Mouse (Mus musculus): Measurements from ENCODE around the gene Dag1. TPM values are rescaled to one million over a fixed set of nuclear protein-coding genes. Genes with fewer than 3 reads are reported as not detected.

Gene Dag1
- polyA plus RNA-seq, 1 experiment from 2014 or later = 170 TPM

- Histone ChIP-seq H3K27ac (no peak overlapping the region), H3K4me3 (replicated peaks; ENCODE audit: low read depth, low read length) (no peak overlapping the region), H3K36me3 (ENCODE audit: insufficient read depth, low read length) (no peaks in the 10 kb centered on the region), H3K4me1 (replicated peaks; ENCODE audit: insufficient read depth, low read length) (no peaks in the 10 kb centered on the region), H3K9me3 (replicated peaks; ENCODE audit: low read length) (no peaks in the 10 kb centered on the region), H3K27me3 (ENCODE audit: insufficient read depth, low read length) (no peaks in the 10 kb centered on the region), H3K4me2 (ENCODE audit: low read length) (no peak overlapping the region), H3K9ac (ENCODE audit: low read depth, low read length) (no peak overlapping the region)
- DNase-seq (ENCODE audit: low spot score) (no peak), ATAC-seq (replicated peaks; ENCODE audit: low FRiP score, low read depth) (no peak)
- no peak for TF ChIP-seq CTCF (IDR thresholded peaks at IDR 0.05; ENCODE audit: low read depth)
- 84% methylated on average over 6 of the region's 6 CpGs for WGBS
Observed at GRCm38 (mm10) chr9:108157451-108157850, 106.3 kb downstream of the Dag1 start.

DNA sequence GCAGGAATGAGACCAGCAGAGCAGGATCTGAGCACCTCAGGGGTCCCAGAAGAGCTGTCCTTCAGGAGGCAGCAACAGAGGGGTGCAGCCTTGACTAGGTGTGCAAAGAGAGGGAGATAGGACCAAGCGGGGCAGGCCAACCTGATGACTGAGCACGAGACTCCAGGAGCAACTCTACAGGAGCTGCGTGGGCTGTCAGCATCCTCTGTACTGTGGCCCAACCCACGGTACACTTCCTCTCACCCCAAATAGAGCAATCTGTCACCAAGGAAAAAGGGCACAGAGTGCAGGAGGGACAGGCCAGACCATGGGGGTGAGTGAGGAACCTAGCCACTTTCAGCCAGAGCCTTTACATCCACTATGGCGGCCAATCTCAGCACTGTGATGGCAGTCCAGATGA is 107.0 kb downstream of the Dag1 start:
- no peaks in the 10 kb centered on the region for H3K36me3 ChIP-seq (ENCODE audit: insufficient read depth, low read length)
- ATAC-seq (replicated peaks; ENCODE audit: low FRiP score, low read depth) = no peak
- WGBS = 68% methylated on average over 5 of the region's 5 CpGs
- H3K27me3 ChIP-seq (ENCODE audit: insufficient read depth, low read length) = no peaks in the 10 kb centered on the region
- no peak for TF ChIP-seq CTCF (IDR thresholded peaks at IDR 0.05; ENCODE audit: low read depth)
- no peak overlapping the region for H3K4me3 ChIP-seq (replicated peaks; ENCODE audit: low read depth, low read length)
- H3K9me3 ChIP-seq (replicated peaks; ENCODE audit: low read length) = no peaks in the 10 kb centered on the region
- H3K9ac ChIP-seq (ENCODE audit: low read depth, low read length) = no peak overlapping the region
- no peaks in the 10 kb centered on the region for H3K4me1 ChIP-seq (replicated peaks; ENCODE audit: insufficient read depth, low read length)
- DNase-seq (ENCODE audit: low spot score) = no peak
- no peak overlapping the region for H3K4me2 ChIP-seq (ENCODE audit: low read length)
- no peak overlapping the region for H3K27ac ChIP-seq

- TF ChIP-seq CTCF (IDR thresholded peaks at IDR 0.05; ENCODE audit: low read depth) = no peak
- Histone ChIP-seq H3K4me1 (replicated peaks; ENCODE audit: insufficient read depth, low read length) (no peaks in the 10 kb centered on the region), H3K4me2 (ENCODE audit: low read length) (no peak overlapping the region), H3K36me3 (ENCODE audit: insufficient read depth, low read length) (no peaks in the 10 kb centered on the region), H3K4me3 (replicated peaks; ENCODE audit: low read depth, low read length) (no peak overlapping the region), H3K27me3 (ENCODE audit: insufficient read depth, low read length) (no peaks in the 10 kb centered on the region), H3K27ac (no peak overlapping the region), H3K9ac (ENCODE audit: low read depth, low read length) (no peak overlapping the region), H3K9me3 (replicated peaks; ENCODE audit: low read length) (no peaks in the 10 kb centered on the region)
- no peak for DNase-seq (ENCODE audit: low spot score)
- WGBS = 83% methylated on average over 12 of the region's 12 CpGs
- no peak for ATAC-seq (replicated peaks; ENCODE audit: low FRiP score, low read depth)
Observed at GRCm38 (mm10) chr9:108154814-108155213, 108.9 kb downstream of the Dag1 start.

Other genes starting within 250 kb of the Dag1 start
- gene Gmppb, start 214.7 kb downstream of the Dag1 start, polyA plus RNA-seq (2015; fragmentation: Nextera tagmentation; extraction: Ambion mirVana) = 23.2 and 27.2 TPM in 2 replicates
- 1.4 and 1.6 TPM in 2 replicates for gene Amigo3, start 210.8 kb downstream of the Dag1 start, polyA plus RNA-seq (2015; fragmentation: Nextera tagmentation; extraction: Ambion mirVana)
- 0.09 and 0.39 TPM in 2 replicates for gene Mst1, start 183.5 kb downstream of the Dag1 start, polyA plus RNA-seq (2015; fragmentation: Nextera tagmentation; extraction: Ambion mirVana)
- gene Rnf123, start 180.6 kb downstream of the Dag1 start, polyA plus RNA-seq (2015; fragmentation: Nextera tagmentation; extraction: Ambion mirVana) = 23.7 and 24.6 TPM in 2 replicates
- 62.6 and 69.3 TPM in 2 replicates for gene Apeh, start 169.4 kb downstream of the Dag1 start, polyA plus RNA-seq (2015; fragmentation: Nextera tagmentation; extraction: Ambion mirVana)
- gene Bsn, start 73.6 kb downstream of the Dag1 start, polyA plus RNA-seq (2015; fragmentation: Nextera tagmentation; extraction: Ambion mirVana) = 0.25 and 0.31 TPM in 2 replicates
- 30.1 and 34.5 TPM in 2 replicates for gene Nicn1, start 26.5 kb upstream of the Dag1 start, polyA plus RNA-seq (2015; fragmentation: Nextera tagmentation; extraction: Ambion mirVana)
- gene Amt, start 32.9 kb upstream of the Dag1 start, polyA plus RNA-seq (2015; fragmentation: Nextera tagmentation; extraction: Ambion mirVana) = 50.5 and 51.2 TPM in 2 replicates
- 448 and 489 TPM in 2 replicates for gene Rhoa, start 42.2 kb upstream of the Dag1 start, polyA plus RNA-seq (2015; fragmentation: Nextera tagmentation; extraction: Ambion mirVana)
- gene Tcta, start 42.2 kb upstream of the Dag1 start, polyA plus RNA-seq (2015; fragmentation: Nextera tagmentation; extraction: Ambion mirVana) = 47.5 and 49.0 TPM in 2 replicates
- 1,215 and 1,273 TPM in 2 replicates for gene Gpx1, start 74.9 kb upstream of the Dag1 start, polyA plus RNA-seq (2015; fragmentation: Nextera tagmentation; extraction: Ambion mirVana)
- gene Usp4, start 83.9 kb upstream of the Dag1 start, polyA plus RNA-seq (2015; fragmentation: Nextera tagmentation; extraction: Ambion mirVana) = 64.0 and 79.9 TPM in 2 replicates
- 0.17 and 0.66 TPM in 2 replicates for gene 1700102P08Rik, start 128.8 kb upstream of the Dag1 start, polyA plus RNA-seq (2015; fragmentation: Nextera tagmentation; extraction: Ambion mirVana)
- gene Ccdc36, start 164.5 kb upstream of the Dag1 start, polyA plus RNA-seq (2015; fragmentation: Nextera tagmentation; extraction: Ambion mirVana) = 0.91 and 0.96 TPM in 2 replicates
- not detected in 2 replicates for gene BC048562, start 172.5 kb upstream of the Dag1 start, polyA plus RNA-seq (2015; fragmentation: Nextera tagmentation; extraction: Ambion mirVana)
- 49.5 and 55.3 TPM in 2 replicates for gene Ccdc71, start 196.6 kb upstream of the Dag1 start, polyA plus RNA-seq (2015; fragmentation: Nextera tagmentation; extraction: Ambion mirVana)
- gene Klhdc8b, start 197.6 kb upstream of the Dag1 start, polyA plus RNA-seq (2015; fragmentation: Nextera tagmentation; extraction: Ambion mirVana) = 31.1 and 33.5 TPM in 2 replicates
- gene Lamb2, start 215.8 kb upstream of the Dag1 start, polyA plus RNA-seq (2015; fragmentation: Nextera tagmentation; extraction: Ambion mirVana) = 35.6 and 38.9 TPM in 2 replicates
- gene Usp19, start 226.6 kb upstream of the Dag1 start, polyA plus RNA-seq (2015; fragmentation: Nextera tagmentation; extraction: Ambion mirVana) = 43.8 and 47.4 TPM in 2 replicates
- gene Qars, start 243.7 kb upstream of the Dag1 start, polyA plus RNA-seq (2015; fragmentation: Nextera tagmentation; extraction: Ambion mirVana) = 87.9 and 94.1 TPM in 2 replicates

Data from kidney, postnatal 0 days (tissue).